Mouse (Mus musculus) adrenal gland, postnatal 36 days (tissue): Measurements from ENCODE around the gene Cd40. TPM values are rescaled to one million over a fixed set of nuclear protein-coding genes. Genes with fewer than 3 reads are reported as not detected.

Source experiments
- DNase-seq, 2 experiments: peaks; one replicate each; pipeline ENCODE4 v3.0.0; 2021; ENCODE audit warnings: mixed read lengths in 1 of 2
- long read RNA-seq, 2 experiments: library from polyadenylated mRNA; stranded (forward); transcript quantifications; one replicate each; pipeline ENCODE4 v2.0.0; 2021; ENCODE audit warnings: borderline sequencing depth in 2 of 2
- total RNA-seq, 2 experiments: library from RNA; stranded (reverse); gene quantifications; 2 replicates each; pipeline ENCODE4 v1.2.3; 2021

Cd40 gene
- total RNA-seq: 1 to 10 TPM; 1.7 TPM
- long read RNA-seq, experiment 1, partial matches to known transcripts: 0 of 5 reads
- long read RNA-seq, experiment 1, other reads (novel, unspliced or antisense): 0 of 5 reads
- long read RNA-seq, experiment 2, partial matches to known transcripts: 0 of 3 reads
- long read RNA-seq, experiment 2, other reads (novel, unspliced or antisense): 1 of 3 reads

DNA sequence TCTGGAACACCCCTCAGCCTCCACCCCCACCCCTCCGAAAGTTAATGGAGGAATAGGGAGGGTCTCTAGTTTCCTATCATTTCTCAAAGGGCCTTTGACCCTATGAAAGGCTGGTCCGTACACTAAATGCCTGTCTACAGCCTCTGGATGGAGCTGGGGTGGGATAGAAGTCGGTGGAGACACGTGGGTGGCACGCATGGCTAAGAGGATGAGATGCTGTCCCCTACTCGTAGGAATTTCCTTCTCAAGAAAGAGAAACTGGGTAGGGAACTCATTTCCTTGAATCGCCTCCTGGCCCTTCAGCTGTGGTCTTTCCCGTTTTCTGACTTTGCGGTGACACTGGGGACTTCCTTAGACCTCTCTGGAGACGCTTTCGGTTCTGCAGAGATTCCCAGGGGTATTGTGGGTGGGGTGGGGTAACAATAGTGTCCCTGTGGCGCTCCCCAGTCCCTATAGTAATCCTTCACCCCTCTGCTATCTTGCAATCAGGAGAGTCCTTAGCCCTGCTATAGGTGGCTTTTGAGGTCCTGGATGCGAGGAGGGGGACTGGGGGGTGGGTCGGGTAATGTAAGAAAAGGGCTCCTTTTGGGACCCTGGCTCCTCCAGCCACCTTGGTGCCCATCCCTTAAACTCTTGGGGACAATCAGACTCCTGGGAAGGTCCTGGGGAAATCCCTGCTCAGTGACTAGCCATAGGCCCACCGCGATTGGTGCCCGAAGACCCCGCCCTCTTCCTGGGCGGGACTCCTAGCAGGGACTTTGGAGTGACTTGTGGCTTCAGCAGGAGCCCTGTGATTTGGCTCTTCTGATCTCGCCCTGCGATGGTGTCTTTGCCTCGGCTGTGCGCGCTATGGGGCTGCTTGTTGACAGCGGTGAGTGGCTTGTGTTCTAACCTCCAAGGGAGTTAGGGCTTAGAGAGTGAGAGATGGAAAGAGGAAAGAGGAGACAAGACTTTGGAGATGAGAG, at the start of gene Cd40:
Gene Cd40, plus strand, starts transcription at position 740 of the 965 bp plus-strand sequence.
- peak; percentile 83 to 87 for DNase-seq

DNA sequence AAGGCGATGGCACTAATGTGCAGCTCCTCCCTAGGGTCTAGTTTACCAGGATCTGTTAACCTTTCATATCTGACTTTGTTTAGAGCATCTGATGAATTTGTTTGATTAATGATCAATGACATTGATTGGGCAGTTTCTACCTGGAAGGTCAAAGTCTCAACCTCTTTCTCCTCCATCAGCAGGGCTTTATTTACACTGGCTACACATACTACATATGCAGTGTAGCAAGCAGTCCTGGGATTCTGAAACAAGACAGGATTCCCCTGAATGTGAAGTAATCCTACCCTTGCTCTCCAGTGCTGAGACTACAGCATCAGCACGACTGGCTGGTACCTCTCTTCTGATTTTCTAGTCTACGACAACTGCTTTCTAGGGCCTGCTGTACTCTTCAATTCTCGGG, 48.6 kb upstream of the Cd40 start:
- DNase-seq: no peak

DNA sequence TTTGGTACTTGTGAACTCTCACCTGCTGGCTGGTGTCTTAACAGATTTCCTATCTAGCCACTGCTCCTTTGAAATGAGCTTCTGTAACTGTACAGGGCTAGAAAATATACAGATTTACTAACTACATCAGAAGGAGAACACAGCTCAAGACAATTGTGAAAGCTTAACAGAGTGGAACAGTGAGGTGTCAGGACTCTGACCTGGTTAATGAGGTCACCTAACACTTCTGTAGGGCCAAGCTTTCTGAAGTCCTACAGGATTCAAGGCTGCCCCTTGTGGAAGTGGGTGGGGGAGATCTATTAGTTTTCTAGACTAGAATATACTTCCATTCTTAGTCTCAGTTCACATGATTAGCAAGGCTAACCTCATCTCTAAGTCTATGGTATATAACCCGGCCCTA, 47.4 kb upstream of the Cd40 start:
- no peak for DNase-seq

DNA sequence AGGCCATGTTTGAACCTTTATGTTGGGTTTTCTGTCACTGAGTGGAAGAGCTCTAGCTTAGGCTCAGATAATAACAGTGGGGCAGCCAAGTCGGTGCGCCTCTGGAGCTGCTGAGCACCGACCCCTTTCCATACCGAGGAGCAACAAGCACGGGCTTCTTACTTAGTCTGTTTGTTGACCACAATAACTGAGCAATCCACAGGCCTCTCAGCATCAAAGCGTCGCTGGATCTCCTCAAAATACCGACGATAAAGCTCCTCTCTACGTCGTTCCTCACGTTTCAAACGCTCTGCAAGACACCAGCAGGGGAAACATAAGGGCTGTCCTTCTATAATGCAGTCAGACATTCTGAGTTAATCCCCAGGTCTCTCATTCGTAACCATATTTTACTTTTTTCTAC, 46.3 kb upstream of the Cd40 start:
- DNase-seq: no peak

DNA sequence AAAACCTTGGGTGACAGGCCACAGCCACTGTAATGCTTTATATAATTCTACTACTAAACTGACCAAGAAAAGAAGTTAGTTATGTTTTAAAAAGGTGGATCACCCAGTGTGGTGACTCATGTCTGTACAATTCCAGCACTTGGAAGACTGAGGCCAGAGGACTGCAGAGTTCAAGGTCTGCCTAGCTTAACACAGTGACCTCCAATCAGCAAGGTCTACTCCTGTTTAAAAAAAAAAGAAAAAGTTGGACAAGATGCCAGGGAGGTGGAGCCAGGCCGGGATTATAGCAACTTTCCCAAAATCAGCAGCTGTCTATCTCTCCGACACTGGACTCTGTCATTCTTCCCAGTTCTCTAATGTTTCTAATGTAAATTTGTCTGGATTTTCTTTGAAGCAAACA, 45.8 kb upstream of the Cd40 start:
- peak; percentile 45 to 69 for DNase-seq

DNA sequence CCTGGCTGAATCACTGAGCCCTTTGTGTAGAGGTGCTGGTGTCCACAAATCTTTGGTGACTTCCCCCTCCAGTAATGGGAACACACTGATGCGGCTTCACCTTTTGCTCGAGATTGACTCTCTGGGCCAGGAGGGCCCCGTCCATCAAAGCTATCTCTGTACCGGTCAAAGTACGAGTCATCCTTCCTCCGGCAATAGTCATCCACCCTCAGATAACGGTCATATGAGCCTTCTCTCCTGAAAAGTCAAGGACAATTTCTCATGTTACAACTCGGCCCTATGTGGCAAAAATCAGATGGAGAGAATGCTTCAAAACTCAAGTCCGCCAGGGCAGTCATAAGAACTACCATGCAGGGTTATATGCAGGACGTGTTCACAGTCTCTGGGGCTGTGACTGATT, 45.1 kb upstream of the Cd40 start:
- DNase-seq: peak; percentile 62 to 71

DNA sequence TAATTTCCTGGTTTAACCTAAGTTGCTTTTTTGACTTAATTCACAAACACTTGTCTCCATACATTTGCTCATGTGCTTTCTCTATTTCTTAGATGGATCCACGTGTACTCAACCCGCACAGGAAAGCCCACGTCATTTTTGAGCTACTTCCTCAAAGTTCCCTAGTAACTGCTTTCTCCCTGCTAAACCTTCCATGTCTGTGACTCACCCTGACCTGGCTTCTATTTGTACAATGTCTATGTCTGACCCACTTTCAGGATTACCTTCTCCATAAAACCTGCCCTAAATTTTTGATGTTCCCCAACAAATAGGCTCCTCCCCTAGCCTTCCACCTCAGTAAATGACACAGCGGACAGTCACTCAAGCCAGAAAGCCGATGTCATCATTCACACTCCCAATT, 40.5 kb upstream of the Cd40 start:
- no peak for DNase-seq

DNA sequence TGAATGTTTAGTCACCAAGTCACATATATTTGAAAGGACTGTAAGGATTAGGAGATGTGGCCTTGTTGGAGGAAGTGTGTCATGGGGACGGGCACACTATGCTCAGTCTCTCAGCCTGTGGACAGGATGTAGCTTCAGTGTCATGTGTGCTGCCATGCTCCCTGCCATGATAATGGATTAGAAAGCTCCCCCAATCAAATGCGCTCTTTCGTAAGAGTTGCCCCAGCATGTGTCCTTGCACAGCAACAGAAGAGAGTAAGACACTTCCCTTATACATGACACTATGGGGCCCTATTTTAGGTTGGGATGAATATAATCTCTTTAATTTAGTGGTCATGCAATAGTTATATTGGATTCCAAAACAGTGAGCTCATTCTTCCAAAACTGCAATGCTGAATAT, 34.9 kb upstream of the Cd40 start:
- no peak for DNase-seq

DNA sequence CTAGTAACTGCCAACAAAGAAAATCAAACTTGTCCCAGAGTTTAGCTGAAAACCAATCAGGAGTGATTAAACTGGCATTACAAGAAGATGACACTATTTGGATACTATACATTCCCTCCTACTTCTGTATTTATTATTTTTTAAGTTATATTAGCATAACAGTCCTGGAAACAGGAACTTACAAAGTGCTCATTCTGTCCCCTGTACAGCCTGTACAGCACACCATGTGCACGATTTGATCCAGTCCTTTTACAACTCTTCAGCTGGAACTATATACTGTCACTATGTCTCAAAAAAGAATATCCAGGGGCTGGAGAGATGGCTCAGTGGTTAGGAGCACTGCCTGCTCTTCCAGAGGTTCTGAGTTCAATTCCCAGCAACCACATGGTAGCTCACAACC, 28.3 kb upstream of the Cd40 start:
- no peak for DNase-seq

DNA sequence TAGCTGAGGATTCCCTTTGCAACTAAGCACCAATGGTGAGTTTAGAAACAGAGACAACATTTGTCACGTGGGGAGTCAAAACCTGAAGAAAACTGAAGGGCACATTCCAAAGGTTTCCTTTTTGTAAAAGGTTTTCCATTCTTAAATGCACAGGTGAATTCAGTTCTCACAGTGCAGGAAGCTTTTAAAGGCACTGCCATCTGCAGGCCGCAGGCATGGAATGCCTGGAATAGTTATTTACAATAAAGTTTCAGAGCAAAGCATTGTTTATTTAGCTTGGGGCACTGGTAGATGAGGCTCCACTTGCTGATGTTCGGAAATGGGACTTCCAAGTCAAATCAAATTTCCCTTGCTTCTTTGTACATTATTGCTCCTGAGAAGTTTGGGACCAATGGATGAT, 22.9 kb upstream of the Cd40 start:
- DNase-seq: no peak

DNA sequence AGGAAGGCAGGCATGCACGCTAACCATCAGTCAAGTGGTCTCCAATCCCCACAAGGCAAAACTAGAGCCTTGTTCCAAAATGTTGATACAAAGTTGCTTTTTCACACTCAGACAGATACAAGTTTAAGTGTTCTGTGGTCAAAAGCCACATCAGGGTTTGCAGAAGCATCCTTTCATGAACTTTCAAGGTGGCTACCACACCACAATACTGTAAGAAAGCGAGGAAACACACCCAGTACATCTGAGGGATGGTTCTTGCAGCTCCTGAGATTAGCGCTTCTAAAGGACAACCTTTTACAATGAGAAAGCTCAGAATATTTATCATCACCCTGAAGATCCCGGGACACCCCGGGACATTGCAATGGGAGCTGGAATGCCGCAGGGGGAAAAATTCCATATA, 22.1 kb upstream of the Cd40 start:
- no peak for DNase-seq

DNA sequence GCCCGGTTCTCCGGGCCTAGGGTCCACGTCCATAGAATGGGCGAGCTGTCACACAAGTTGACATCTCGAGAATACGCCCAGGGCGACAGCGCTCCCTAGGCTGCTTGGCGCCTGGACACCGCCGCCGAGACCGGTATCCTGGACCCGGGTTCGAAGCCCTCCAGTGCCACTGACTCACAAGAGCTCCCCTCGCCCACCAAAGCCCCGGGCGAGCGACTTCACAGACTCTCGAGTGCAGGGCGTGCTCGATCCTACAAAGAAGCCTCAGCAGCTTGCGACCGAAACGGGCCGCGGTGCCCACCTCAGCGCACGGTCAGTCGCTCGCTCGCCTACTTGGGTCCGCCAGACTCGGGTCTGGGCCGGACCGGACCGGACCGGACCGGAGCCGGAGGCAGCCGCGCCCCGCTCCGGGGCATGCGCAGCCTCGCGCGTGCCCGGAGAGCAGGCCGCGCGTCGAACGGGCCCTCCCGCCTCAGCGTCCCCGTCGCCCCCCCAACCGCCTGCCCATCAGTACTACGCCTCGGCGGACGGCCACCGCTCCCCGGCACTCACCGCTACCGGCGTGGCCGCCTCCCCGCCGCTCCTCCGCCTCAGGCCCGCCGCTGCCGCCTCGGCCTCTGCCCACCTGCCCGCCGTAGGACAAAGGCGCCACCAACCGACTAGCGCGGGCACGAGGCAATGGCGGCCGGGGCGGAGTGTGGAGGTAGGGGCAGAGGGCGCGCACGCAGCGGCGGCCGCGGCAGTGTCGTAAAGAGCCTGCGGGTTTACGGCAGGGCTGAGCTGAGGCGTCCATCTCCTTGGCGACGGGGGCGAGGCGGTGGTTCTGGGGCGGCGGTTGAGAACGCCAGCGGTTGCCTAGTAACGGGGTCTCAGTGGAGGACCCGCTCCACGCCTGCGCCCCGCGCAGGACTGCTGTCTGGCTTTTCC, 21.0 kb upstream of the Cd40 start, which contains the start of gene Ncoa5:
Gene Ncoa5, minus strand, starts transcription at position 737 of the 927 bp plus-strand sequence.
- DNase-seq: peak; percentile 98 to 99

DNA sequence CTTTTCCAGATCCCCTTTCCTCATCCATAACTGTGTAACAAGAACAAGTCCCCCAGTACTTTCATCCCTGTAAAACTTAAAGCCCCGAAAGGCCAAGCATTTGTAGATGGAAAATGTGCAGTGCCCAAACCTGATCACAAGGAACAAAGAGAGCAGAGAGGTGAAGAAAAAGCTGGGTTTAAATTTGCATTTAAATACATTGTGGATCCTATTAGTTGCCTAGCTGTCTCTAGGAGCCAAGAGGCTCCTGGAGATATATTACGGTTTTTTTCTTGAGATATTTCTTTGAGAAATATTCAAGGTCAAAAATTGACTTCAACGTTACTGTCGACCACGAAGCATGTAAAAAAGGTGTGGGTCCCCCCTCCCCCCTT, 20.4 kb upstream of the Cd40 start:
- DNase-seq: no peak

DNA sequence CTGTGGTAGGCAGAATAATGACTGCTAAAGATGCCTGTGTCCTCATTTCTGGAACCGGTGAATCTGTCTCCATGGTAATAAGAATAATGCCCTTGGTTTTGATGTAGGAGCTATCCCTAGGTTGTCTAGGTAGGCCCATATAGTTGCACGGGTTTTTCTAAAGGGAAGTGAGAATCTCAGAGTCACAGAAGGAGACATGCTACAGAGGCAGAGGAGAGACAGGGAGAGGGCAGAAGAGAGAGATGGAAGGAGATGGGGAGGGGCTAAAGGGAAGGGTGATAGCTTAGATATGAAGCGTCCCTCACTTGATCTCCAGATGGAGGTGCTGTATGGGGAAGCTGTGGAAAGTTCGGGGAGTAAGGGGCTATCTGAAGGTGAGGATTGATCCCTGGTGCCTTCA, 18.0 kb upstream of the Cd40 start:
- no peak for DNase-seq

DNA sequence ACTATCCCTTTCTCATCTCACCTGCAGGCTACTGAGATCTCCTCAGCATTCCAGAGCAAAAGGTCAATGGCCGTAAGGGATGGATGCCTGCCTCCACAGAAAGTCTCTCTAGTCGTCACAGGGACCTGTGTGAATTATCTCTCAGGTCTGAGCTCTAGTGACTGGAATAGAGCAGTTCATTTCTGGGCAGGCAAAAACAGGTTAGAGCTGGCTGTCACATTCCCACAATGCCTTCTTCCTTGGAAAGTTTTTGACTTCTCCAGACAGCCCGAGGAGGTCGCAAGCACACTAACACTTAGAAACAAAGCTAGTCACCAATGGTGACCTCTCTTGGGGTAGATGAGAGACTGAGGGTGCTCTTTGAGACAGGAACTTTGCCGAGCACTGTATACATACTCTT, 13.3 kb upstream of the Cd40 start:
- no peak for DNase-seq

DNA sequence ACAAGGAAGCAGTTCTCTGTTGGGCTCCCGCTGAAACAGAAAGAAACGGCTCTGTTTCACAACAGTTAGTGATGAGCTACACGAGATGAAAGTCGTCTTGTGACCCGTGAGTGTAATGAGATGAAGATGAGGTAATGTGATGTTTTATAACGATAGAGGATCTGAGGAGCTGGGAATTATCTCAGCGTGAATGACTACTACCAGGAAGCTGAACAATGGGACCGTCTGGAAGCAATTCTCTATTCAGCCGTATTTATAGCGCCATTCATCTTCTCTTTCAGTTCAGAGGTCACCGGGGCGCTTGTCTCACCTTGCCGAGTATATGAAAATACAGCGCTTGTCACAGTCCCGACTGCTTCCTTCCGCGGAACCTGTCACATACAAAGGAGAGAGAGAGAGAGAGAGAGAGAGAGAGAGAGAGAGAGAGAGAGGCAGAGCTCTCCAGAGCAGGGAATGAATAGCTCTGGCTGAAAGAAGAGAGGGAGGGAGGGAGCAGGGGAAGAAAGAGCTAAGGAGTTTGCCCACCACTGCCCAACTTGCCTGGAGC, 12.3 kb upstream of the Cd40 start:
- DNase-seq: no peak

DNA sequence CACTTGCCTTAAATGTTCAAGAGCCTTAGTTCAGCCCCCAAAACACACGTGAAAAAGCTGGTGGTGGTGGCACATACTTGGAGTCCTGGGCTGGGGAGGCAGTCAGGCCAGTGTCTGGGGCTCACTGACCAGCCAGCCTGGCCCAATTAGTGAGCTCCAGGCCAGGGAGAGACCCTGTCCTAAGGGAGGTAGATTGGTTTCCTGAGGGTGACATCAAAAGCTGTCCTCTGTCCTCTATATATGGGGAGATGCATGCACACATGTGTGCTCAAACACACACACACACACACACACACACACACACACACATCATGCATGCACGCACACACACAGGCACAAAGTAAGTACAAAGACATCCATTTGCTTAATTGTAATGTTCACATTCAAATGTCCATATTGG, 11.7 kb upstream of the Cd40 start:
- no peak for DNase-seq

DNA sequence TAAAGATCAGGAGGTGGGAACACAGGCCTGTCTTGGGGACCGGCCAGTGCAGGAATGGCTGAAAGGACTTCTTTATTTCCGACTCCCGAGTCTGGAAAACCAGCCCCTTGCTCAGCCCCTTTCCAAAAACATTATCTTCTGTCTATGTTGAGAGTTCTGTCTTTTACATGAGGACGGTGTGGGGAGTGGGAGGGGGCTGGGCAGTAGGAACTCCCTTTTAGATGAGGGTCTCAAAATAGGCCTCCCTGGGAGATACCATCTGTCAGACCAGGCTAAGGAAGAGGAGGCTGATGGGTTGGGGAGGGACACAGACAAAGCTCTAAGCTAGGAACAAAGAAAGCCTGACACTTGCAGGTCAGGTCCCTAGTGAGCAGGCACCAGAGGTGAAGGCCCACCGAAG, 6.4 kb upstream of the Cd40 start:
- DNase-seq: no peak

DNA sequence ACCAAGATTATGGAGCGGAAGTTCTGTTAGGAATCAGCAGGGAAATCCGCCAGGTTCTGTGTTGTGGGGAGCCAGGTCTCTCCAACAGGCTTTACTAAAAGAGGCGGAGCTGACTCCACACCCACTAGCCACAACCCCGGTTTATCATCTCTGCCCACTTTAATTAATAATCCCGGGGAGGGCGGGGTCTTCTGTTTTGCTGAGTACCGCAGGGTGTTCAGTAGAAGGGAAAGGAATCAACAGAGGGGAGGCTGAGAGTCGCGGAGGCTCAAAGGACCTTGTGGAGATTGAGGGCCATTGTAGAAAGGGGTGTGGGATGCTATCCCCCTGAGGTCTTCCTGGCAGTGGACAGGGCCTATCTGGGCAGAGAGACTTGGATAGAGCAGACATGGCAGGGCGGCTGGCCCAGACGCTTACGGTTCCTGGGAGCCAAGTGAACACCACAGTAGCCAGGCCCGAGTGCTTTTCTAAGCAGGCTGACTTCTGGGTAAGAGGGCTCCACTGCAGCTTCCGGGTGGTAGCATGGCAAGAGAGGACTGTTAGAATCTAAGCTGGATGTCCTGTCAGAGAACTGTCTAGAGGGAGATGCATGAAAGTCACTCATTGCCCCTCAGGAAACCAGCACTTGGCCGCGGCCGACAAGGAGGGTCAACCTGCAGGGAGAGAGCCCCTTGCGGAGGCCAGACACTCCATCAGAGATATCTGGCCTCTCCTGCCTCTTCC, 4.4 kb upstream of the Cd40 start:
- no peak for DNase-seq

DNA sequence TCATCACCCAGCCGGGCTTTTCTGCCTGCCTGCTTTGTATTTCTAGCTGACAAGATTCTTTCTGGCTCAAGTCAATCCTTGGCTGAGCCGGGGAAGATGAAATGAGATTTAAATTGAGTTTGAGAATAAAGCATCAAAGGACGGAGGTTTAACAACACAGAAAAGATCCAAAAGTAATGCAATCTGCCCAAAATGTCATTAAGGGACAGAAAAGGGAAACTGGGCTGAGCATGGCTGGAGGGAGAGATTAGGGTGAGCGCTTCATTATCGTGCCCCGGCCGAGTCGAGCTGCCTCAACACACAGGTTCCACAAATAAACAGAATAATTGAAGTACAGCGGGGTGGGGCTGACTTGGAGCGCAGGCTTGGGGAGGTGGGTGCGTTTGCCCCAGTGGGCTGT, 3.9 kb upstream of the Cd40 start:
- no peak for DNase-seq

DNA sequence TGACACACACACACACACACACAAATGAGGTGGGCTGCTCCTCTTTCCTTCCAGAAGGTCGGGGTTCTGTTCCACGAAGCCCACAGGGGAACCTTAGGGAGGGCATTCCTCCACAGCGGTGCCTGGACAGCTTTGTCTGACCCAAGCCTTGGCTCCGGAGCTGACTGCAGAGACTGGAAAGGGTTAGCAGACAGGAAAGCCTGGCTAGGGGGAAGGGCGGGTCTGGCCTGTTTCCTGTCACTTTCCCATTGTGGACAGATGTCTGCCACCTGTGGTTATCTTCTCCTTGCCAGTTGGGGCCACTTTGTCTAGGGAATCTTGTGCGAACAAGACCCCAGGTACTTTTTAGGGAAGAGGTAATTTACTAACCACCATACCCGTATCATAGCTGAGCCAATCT, 478 bp downstream of the Cd40 start:
- DNase-seq: peak; percentile 32 to 54
